Mouse (Mus musculus) hindbrain, embryonic 16.5 days (tissue): ENCODE results near the gene Ddx46. TPM values are rescaled to one million over a fixed set of nuclear protein-coding genes. Genes with fewer than 3 reads are reported as not detected.
A peak's percentile ranks its signal among the peaks of the same experiment; 100 is the strongest.

Experiments used
- ATAC-seq: fragments of 200-750 bp; cut with Nextera tagmentation; 2 replicates; pipeline ENCODE4 v1.8.0; 2017; ENCODE audit warnings: moderate TSS enrichment, moderate library complexity
- H3K27ac ChIP-seq: fragments of 300-500 bp; sonication (generic); 2 replicates; pipeline ENCODE4 v1.5.1; 2014; ENCODE audit warnings: low read depth, mild to moderate bottlenecking, control low read depth, low read length, moderate library complexity
- H3K27me3 ChIP-seq: fragments of 300-500 bp; sonication (generic); replicated peaks from 2 replicates; pipeline ENCODE4 v1.6.1; 2014; ENCODE audit warnings: low read length; ENCODE audit not compliant: control insufficient read depth, insufficient read depth
- H3K36me3 ChIP-seq: fragments of 300-500 bp; sonication (generic); 2 replicates; pipeline ENCODE4 v1.6.1; 2014; ENCODE audit warnings: mild to moderate bottlenecking, low read length, moderate library complexity, mixed read lengths; ENCODE audit not compliant: control insufficient read depth, insufficient read depth
- H3K4me1 ChIP-seq: fragments of 300-500 bp; sonication (generic); 2 replicates; pipeline ENCODE4 v1.6.1; 2014; ENCODE audit warnings: low read depth, low read length; ENCODE audit not compliant: control insufficient read depth, insufficient read depth
- H3K4me2 ChIP-seq: fragments of 300-500 bp; sonication (generic); 2 replicates; pipeline ENCODE4 v1.6.1; 2014; ENCODE audit warnings: mild to moderate bottlenecking, low read length, control low read depth, moderate library complexity
- H3K4me3 ChIP-seq: fragments of 300-500 bp; sonication (generic); 2 replicates; pipeline ENCODE4 v1.5.1; 2014; ENCODE audit warnings: mild to moderate bottlenecking, low read length, control low read depth, moderate library complexity
- H3K9ac ChIP-seq: fragments of 300-500 bp; sonication (generic); 2 replicates; pipeline ENCODE4 v1.6.1; 2014; ENCODE audit warnings: low read depth, mild to moderate bottlenecking, control low read depth, low read length, moderate library complexity
- H3K9me3 ChIP-seq: fragments of 300-500 bp; sonication (generic); 2 replicates; pipeline ENCODE4 v1.6.1; 2014; ENCODE audit warnings: mild to moderate bottlenecking, low read length, moderate library complexity; ENCODE audit not compliant: control insufficient read depth
- WGBS: fragments of 180-500 bp; shearing (Covaris S2); extraction: QIAGEN DNeasy Blood & Tissue Kit; methylation state at CpG from one replicate; pipeline ENCODE4 v1.1.7; 2014; 5-methylcytosine and 5-hydroxymethylcytosine counted together
- polyA plus RNA-seq: library from polyadenylated mRNA; unstranded; fragments of >200 nt; fragmentation: Nextera tagmentation; extraction: Ambion mirVana; gene quantifications from 2 replicates; pipeline ENCODE4 v1.2.1, GENCODE M21; 2015

The Ddx46 gene
- polyA plus RNA-seq, 1 experiment from 2014 or later: 21.5 TPM

GRCm38 (mm10) chr13:55727839-55728238, 93.0 kb downstream of the Ddx46 start:
- WGBS: 2% methylated on average over 19 of the region's 19 CpGs
- Histone ChIP-seq H3K27ac (peak overlapping the region; percentile 97), H3K4me3 (peak overlapping the region; percentile 63), H3K9me3 (no peaks in the 10 kb centered on the region), H3K4me1 (no peaks in the 10 kb centered on the region), H3K9ac (peak overlapping the region; percentile 85), H3K4me2 (peak overlapping the region; percentile 63), H3K36me3 (peaks cover 10% of the 10 kb centered on the region), H3K27me3 (no peaks in the 10 kb centered on the region)
- ATAC-seq: peak; percentile 63

GRCm38 (mm10) chr13:55730716-55731115, 95.9 kb downstream of the Ddx46 start:
- Histone ChIP-seq H3K9me3 (no peaks in the 10 kb centered on the region), H3K9ac (no peak overlapping the region), H3K4me2 (no peak overlapping the region), H3K4me3 (no peak overlapping the region), H3K27me3 (no peaks in the 10 kb centered on the region), H3K4me1 (no peaks in the 10 kb centered on the region), H3K36me3 (peaks cover 4% of the 10 kb centered on the region; the same call in 1 of the 2 replicates), H3K27ac (no peak overlapping the region)
- ATAC-seq: no peak
- WGBS: 92% methylated on average over 7 of the region's 7 CpGs

Other genes with a start within 250 kb of the Ddx46 start
- 0.05 TPM in 1 of 2 replicates, not detected in the other for gene Slc34a1, start 236.8 kb upstream of the Ddx46 start, polyA plus RNA-seq
- 1.1 and 1.4 TPM in 2 replicates for gene Pfn3, start 219.8 kb upstream of the Ddx46 start, polyA plus RNA-seq
- 0.14 and 0.38 TPM in 2 replicates for gene F12, start 208.2 kb upstream of the Ddx46 start, polyA plus RNA-seq
- 15.8 and 25.0 TPM in 2 replicates for gene Grk6, start 190.0 kb upstream of the Ddx46 start, polyA plus RNA-seq
- gene Prr7, start 170.8 kb upstream of the Ddx46 start, polyA plus RNA-seq: 4.4 and 4.9 TPM in 2 replicates
- 482 and 556 TPM in 2 replicates for gene Dbn1, start 146.9 kb upstream of the Ddx46 start, polyA plus RNA-seq
- 161 and 177 TPM in 2 replicates for gene Pdlim7, start 121.4 kb upstream of the Ddx46 start, polyA plus RNA-seq
- 3.6 and 4.3 TPM in 2 replicates for gene Dok3, start 105.7 kb upstream of the Ddx46 start, polyA plus RNA-seq
- gene Ddx41, start 98.4 kb upstream of the Ddx46 start, polyA plus RNA-seq: 55.3 and 56.3 TPM in 2 replicates
- 41.1 and 50.0 TPM in 2 replicates for gene Fam193b, start 63.9 kb upstream of the Ddx46 start, polyA plus RNA-seq
- 102 TPM in 2 replicates for gene Tmed9, start 61.3 kb upstream of the Ddx46 start, polyA plus RNA-seq
- 40.9 and 42.3 TPM in 2 replicates for gene B4galt7, start 35.1 kb upstream of the Ddx46 start, polyA plus RNA-seq
- 97.4 and 108 TPM in 2 replicates for gene Caml, start 12.0 kb upstream of the Ddx46 start, polyA plus RNA-seq
- 65.5 and 73.6 TPM in 2 replicates for gene B230219D22Rik, start 58.1 kb downstream of the Ddx46 start, polyA plus RNA-seq
- gene Txndc15, start 79.6 kb downstream of the Ddx46 start, polyA plus RNA-seq: 142 and 149 TPM in 2 replicates
- gene Pcbd2, start 92.3 kb downstream of the Ddx46 start, polyA plus RNA-seq: 26.1 and 26.5 TPM in 2 replicates
- gene Catsper3, start 149.5 kb downstream of the Ddx46 start, polyA plus RNA-seq: 0.19 TPM in 1 of 2 replicates, not detected in the other
- 0.36 TPM in 1 of 2 replicates, not detected in the other for gene Pitx1, start 201.2 kb downstream of the Ddx46 start, polyA plus RNA-seq